Mouse (Mus musculus) gastrocnemius, postnatal 36 days (tissue): ENCODE measurements around the gene Sf3a2. TPM values are rescaled to one million over a fixed set of nuclear protein-coding genes. Genes with fewer than 3 reads are reported as not detected.

Experiments used
- DNase-seq, 2 experiments: peaks; one replicate each; pipeline ENCODE4 v3.0.0; 2022
- intact Hi-C: fragments of 180-260 bp; cut with DNase I; formaldehyde crosslinking; loops from one replicate; pipeline ENCODE4 v1.15.1; 2025
- long read RNA-seq, 2 experiments: library from polyadenylated mRNA; stranded (forward); transcript quantifications; one replicate each; pipeline ENCODE4 v2.0.0; 2021
- total RNA-seq, 2 experiments: library from RNA; stranded (reverse); gene quantifications; 2 replicates each; pipeline ENCODE4 v1.2.3; 2021

The Sf3a2 gene
- total RNA-seq = 10 to 100 TPM; 23.1 to 29.4 TPM
- long read RNA-seq, experiment 1, transcript Sf3a2-203 (9 exons, 2,213 nt) = major isoform, 16 of 19 reads
- long read RNA-seq, experiment 1, partial matches to known transcripts = 0 of 19 reads
- long read RNA-seq, experiment 1, other reads (novel, unspliced or antisense) = 3 of 19 reads
- long read RNA-seq, experiment 2, transcript Sf3a2-203 (9 exons, 2,213 nt) = major isoform, 9 of 15 reads
- long read RNA-seq, experiment 2, partial matches to known transcripts = 1 of 15 reads
- long read RNA-seq, experiment 2, other reads (novel, unspliced or antisense) = 5 of 15 reads

GRCm38 (mm10) chr10:80798150-80799006, at the start of gene Sf3a2, which contains the start of gene Plekhj1:
Sf3a2 (plus strand) TSS chr10:80798198.
Plekhj1 (minus strand) TSS chr10:80798626.
- DNase-seq = peak; percentile 93 to 96
- intact Hi-C loops = no loop called here

GRCm38 (mm10) chr10:80748609-80749008, 49.4 kb upstream of the Sf3a2 start:
- intact Hi-C loops = loop anchor here (2.0 to 5.0 kb wide), 4 partner anchors 34 to 244 kb away; no protein-coding TSS in a partner anchor
- peak in 1 of 2 experiments; percentile 42 for DNase-seq

- intact Hi-C loops = no loop called here
- DNase-seq = peak; percentile 48 to 56
Measured at GRCm38 (mm10) chr10:80751188-80751832, 46.7 kb upstream of the Sf3a2 start.

GRCm38 (mm10) chr10:80752079-80752625, 45.8 kb upstream of the Sf3a2 start:
- peak; percentile 63 to 68 for DNase-seq
- intact Hi-C loops = no loop called here

- intact Hi-C loops = no loop called here
- DNase-seq = peak; percentile 95 to 98
Measured at GRCm38 (mm10) chr10:80754594-80755290, 43.3 kb upstream of the Sf3a2 start, which contains the start of gene Dot1l. Dot1l (plus strand) TSS chr10:80755206.

GRCm38 (mm10) chr10:80755291-80756015, 42.5 kb upstream of the Sf3a2 start:
- intact Hi-C loops = no loop called here
- no peak for DNase-seq

- intact Hi-C loops = no loop called here
- DNase-seq = no peak
Measured at GRCm38 (mm10) chr10:80756099-80756498, 41.9 kb upstream of the Sf3a2 start.

- intact Hi-C loops = no loop called here
- no peak for DNase-seq
Measured at GRCm38 (mm10) chr10:80756509-80756908, 41.5 kb upstream of the Sf3a2 start.

- intact Hi-C loops = no loop called here
- DNase-seq = no peak
Measured at GRCm38 (mm10) chr10:80756967-80757366, 41.0 kb upstream of the Sf3a2 start.

- intact Hi-C loops = loop anchor here (2.0 kb wide), 1 partner anchor 17 kb away; no protein-coding TSS in a partner anchor
- peak; percentile 76 to 84 for DNase-seq
Measured at GRCm38 (mm10) chr10:80757717-80758116, 40.3 kb upstream of the Sf3a2 start.

- DNase-seq = no peak
- intact Hi-C loops = loop anchor here (2.0 kb wide), 1 partner anchor 16 kb away; no protein-coding TSS in a partner anchor
Measured at GRCm38 (mm10) chr10:80758651-80759050, 39.3 kb upstream of the Sf3a2 start.

GRCm38 (mm10) chr10:80760596-80761524, 37.1 kb upstream of the Sf3a2 start:
- no peak for DNase-seq

GRCm38 (mm10) chr10:80761821-80762220, 36.2 kb upstream of the Sf3a2 start:
- intact Hi-C loops = no loop called here
- DNase-seq = no peak

More at GRCm38 (mm10) chr10:80760596-80761524, 37.1 kb upstream of the Sf3a2 start:
- intact Hi-C loops = no loop called here

GRCm38 (mm10) chr10:80763502-80763901, 34.5 kb upstream of the Sf3a2 start:
- DNase-seq = no peak

GRCm38 (mm10) chr10:80765746-80766145, 32.3 kb upstream of the Sf3a2 start:
- intact Hi-C loops = no loop called here
- DNase-seq = no peak

More at GRCm38 (mm10) chr10:80763502-80763901, 34.5 kb upstream of the Sf3a2 start:
- intact Hi-C loops = no loop called here

- intact Hi-C loops = no loop called here
- DNase-seq = no peak
Measured at GRCm38 (mm10) chr10:80766161-80766815, 31.7 kb upstream of the Sf3a2 start.

GRCm38 (mm10) chr10:80768365-80768764, 29.6 kb upstream of the Sf3a2 start:
- intact Hi-C loops = no loop called here
- no peak for DNase-seq
